In genomic region chr7:25275555-25276298, GRCm38 (mm10) we compare ENCODE assay signal across 8 mouse cellular contexts. TPM values are rescaled to one million over a fixed set of nuclear protein-coding genes. Genes with fewer than 3 reads are reported as not detected.
DNase-seq lines count a peak whose midpoint lies in the region; ATAC-seq and TF ChIP-seq lines count a peak whose summit lies in the region.

No protein-coding gene starts in this region.

- H3K9me3 ChIP-seq in lung, embryonic 14.5 days (ENCODE audit: low read depth, low read length) = no peaks in the 10 kb centered on the region
- no peaks in the 10 kb centered on the region for H3K9me3 ChIP-seq in intestine, postnatal 0 days (ENCODE audit: control insufficient read depth)
- no peaks in the 10 kb centered on the region for H3K9me3 ChIP-seq in neural tube, embryonic 15.5 days (replicated peaks)

- H3K27me3 ChIP-seq in lung, embryonic 14.5 days (ENCODE audit: insufficient read depth, low read length) = no peaks in the 10 kb centered on the region
- no peaks in the 10 kb centered on the region for H3K27me3 ChIP-seq in intestine, postnatal 0 days (replicated peaks; ENCODE audit: control insufficient read depth, insufficient read depth, low read length)
- H3K27me3 ChIP-seq in neural tube, embryonic 15.5 days (replicated peaks) = no peaks in the 10 kb centered on the region

- TF ChIP-seq POLR2A in embryonic fibroblast, embryonic 13.5 days (IDR thresholded peaks at IDR 0.05; ENCODE audit: low read depth, low read length) = no peak

- no peak for DNase-seq in lung, embryonic 14.5 days
- DNase-seq in lung, postnatal 36 days = no peak
- DNase-seq in adrenal gland, postnatal 4 days (ENCODE audit: low spot score in 2 of 2) = no peak
- DNase-seq in lung, postnatal 4 days = no peak
- no peak for DNase-seq in spleen, postnatal 36 days (ENCODE audit: low spot score in 2 of 2)

- no peak for ATAC-seq in lung, embryonic 14.5 days (ENCODE audit: insufficient read depth)
- no peak; the same call in 1 of the 2 replicates for ATAC-seq in intestine, postnatal 0 days
- ATAC-seq in neural tube, embryonic 15.5 days (ENCODE audit: low FRiP score) = no peak

- no peak overlapping the region for H3K9ac ChIP-seq in lung, embryonic 14.5 days
- no peak overlapping the region for H3K9ac ChIP-seq in intestine, postnatal 0 days (ENCODE audit: low read depth, low read length)
- H3K9ac ChIP-seq in neural tube, embryonic 15.5 days (replicated peaks) = peak overlapping the region; percentile 23; the same call in 1 of the 2 replicates

- WGBS in lung, embryonic 14.5 days = 56% methylated on average over 9 of the region's 9 CpGs
- 44% methylated on average over 9 of the region's 9 CpGs for WGBS in intestine, postnatal 0 days
- 69% methylated on average over 9 of the region's 9 CpGs for WGBS in neural tube, embryonic 15.5 days

- no peak for TF ChIP-seq CTCF in lung, embryonic 14.5 days (IDR thresholded peaks at IDR 0.05; ENCODE audit: low read depth)
- TF ChIP-seq CTCF in embryonic fibroblast, embryonic 13.5 days (IDR thresholded peaks at IDR 0.05; ENCODE audit: borderline replicate concordance, insufficient read depth, low read length) = no peak
- TF ChIP-seq CTCF in intestine, postnatal 0 days (IDR thresholded peaks at IDR 0.05; ENCODE audit: low read depth) = no peak

- H3K4me3 ChIP-seq in lung, embryonic 14.5 days (ENCODE audit: low read depth, low read length) = no peak overlapping the region
- H3K4me3 ChIP-seq in embryonic fibroblast, embryonic 13.5 days (ENCODE audit: insufficient read depth, low read length) = no peak overlapping the region
- H3K4me3 ChIP-seq in intestine, postnatal 0 days (ENCODE audit: low read depth, low read length) = no peak overlapping the region
- H3K4me3 ChIP-seq in neural tube, embryonic 15.5 days (replicated peaks) = no peak overlapping the region

- H3K36me3 ChIP-seq in lung, embryonic 14.5 days (ENCODE audit: insufficient read depth) = peaks cover 27% of the 10 kb centered on the region; the same call in 1 of the 2 replicates
- H3K36me3 ChIP-seq in intestine, postnatal 0 days (ENCODE audit: control insufficient read depth, insufficient read depth) = peaks cover 26% of the 10 kb centered on the region
- H3K36me3 ChIP-seq in neural tube, embryonic 15.5 days = peaks cover 29% of the 10 kb centered on the region

- H3K4me1 ChIP-seq in lung, embryonic 14.5 days (ENCODE audit: insufficient read depth) = peaks cover 12% of the 10 kb centered on the region
- H3K4me1 ChIP-seq in embryonic fibroblast, embryonic 13.5 days (ENCODE audit: control insufficient read depth, insufficient read depth, low read length) = peaks cover 14% of the 10 kb centered on the region
- H3K4me1 ChIP-seq in intestine, postnatal 0 days (replicated peaks; ENCODE audit: control insufficient read depth, insufficient read depth, low read length) = peaks cover 31% of the 10 kb centered on the region; the same call in 1 of the 2 replicates
- H3K4me1 ChIP-seq in neural tube, embryonic 15.5 days = peaks cover 69% of the 10 kb centered on the region

- H3K27ac ChIP-seq in lung, embryonic 14.5 days (ENCODE audit: low read depth) = 0 out of 2 replicates have a peak overlapping the region, but pooled peaks have one; percentile 18
- H3K27ac ChIP-seq in embryonic fibroblast, embryonic 13.5 days (ENCODE audit: insufficient read depth, low read length) = peak overlapping the region; percentile 28
- H3K27ac ChIP-seq in intestine, postnatal 0 days (ENCODE audit: low read depth, low read length) = peak overlapping the region; percentile 9; the same call in 1 of the 2 replicates
- no peak overlapping the region for H3K27ac ChIP-seq in neural tube, embryonic 15.5 days (replicated peaks)

- H3K4me2 ChIP-seq in lung, embryonic 14.5 days = 0 out of 2 replicates have a peak overlapping the region, but pooled peaks have one; percentile 16
- H3K4me2 ChIP-seq in intestine, postnatal 0 days (replicated peaks; ENCODE audit: low read depth) = peak overlapping the region; percentile 21
- H3K4me2 ChIP-seq in neural tube, embryonic 15.5 days = peak overlapping the region; percentile 6

RNA-seq across cellular contexts. Expression of gene Cic, which starts 8.2 kb away (rescaled TPM):
- 31.1 and 39.1 TPM in 2 replicates for polyA plus RNA-seq in lung, embryonic 14.5 days (2014; fragmentation: Nextera tagmentation; extraction: Ambion mirVana)
- 138 and 152 TPM in 2 replicates for polyA plus RNA-seq in embryonic fibroblast, embryonic 13.5 days (2011; ENCODE audit: insufficient read length, low read depth, missing spikeins)
- polyA plus RNA-seq in intestine, postnatal 0 days (2015; fragmentation: Nextera tagmentation; extraction: Ambion mirVana) = 17.2 and 21.7 TPM in 2 replicates
- polyA plus RNA-seq in neural tube, embryonic 15.5 days (2015; fragmentation: Nextera tagmentation; extraction: Ambion mirVana) = 33.3 and 37.2 TPM in 2 replicates
- total RNA-seq in adrenal gland, postnatal 4 days (2021) = 100 to 1,000 TPM; 162 to 174 TPM

RNA-seq across cellular contexts. Expression of gene Pafah1b3, which starts 22.1 kb away (rescaled TPM):
- 175 and 183 TPM in 2 replicates for polyA plus RNA-seq in lung, embryonic 14.5 days (2014; fragmentation: Nextera tagmentation; extraction: Ambion mirVana)
- polyA plus RNA-seq in embryonic fibroblast, embryonic 13.5 days (2011; ENCODE audit: insufficient read length, low read depth, missing spikeins) = 46.2 and 48.8 TPM in 2 replicates
- 87.6 and 91.9 TPM in 2 replicates for polyA plus RNA-seq in intestine, postnatal 0 days (2015; fragmentation: Nextera tagmentation; extraction: Ambion mirVana)
- polyA plus RNA-seq in neural tube, embryonic 15.5 days (2015; fragmentation: Nextera tagmentation; extraction: Ambion mirVana) = 458 and 569 TPM in 2 replicates
- total RNA-seq in adrenal gland, postnatal 4 days (2021) = 10 to 100 TPM; 62.9 to 70.0 TPM

RNA-seq across cellular contexts. Expression of gene Erf, which starts 25.2 kb away (rescaled TPM):
- 24.5 and 26.6 TPM in 2 replicates for polyA plus RNA-seq in lung, embryonic 14.5 days (2014; fragmentation: Nextera tagmentation; extraction: Ambion mirVana)
- 64.5 and 70.9 TPM in 2 replicates for polyA plus RNA-seq in embryonic fibroblast, embryonic 13.5 days (2011; ENCODE audit: insufficient read length, low read depth, missing spikeins)
- 7.8 and 8.4 TPM in 2 replicates for polyA plus RNA-seq in intestine, postnatal 0 days (2015; fragmentation: Nextera tagmentation; extraction: Ambion mirVana)
- 3.7 and 6.5 TPM in 2 replicates for polyA plus RNA-seq in neural tube, embryonic 15.5 days (2015; fragmentation: Nextera tagmentation; extraction: Ambion mirVana)
- total RNA-seq in adrenal gland, postnatal 4 days (2021) = 10 to 100 TPM; 47.5 to 50.4 TPM

RNA-seq across cellular contexts. Expression of gene Prr19, which starts 25.5 kb away (rescaled TPM):
- 0.26 and 0.29 TPM in 2 replicates for polyA plus RNA-seq in lung, embryonic 14.5 days (2014; fragmentation: Nextera tagmentation; extraction: Ambion mirVana)
- not detected in 2 replicates for polyA plus RNA-seq in embryonic fibroblast, embryonic 13.5 days (2011; ENCODE audit: insufficient read length, low read depth, missing spikeins)
- 0.12 TPM in 1 of 2 replicates, not detected in the other for polyA plus RNA-seq in intestine, postnatal 0 days (2015; fragmentation: Nextera tagmentation; extraction: Ambion mirVana)
- polyA plus RNA-seq in neural tube, embryonic 15.5 days (2015; fragmentation: Nextera tagmentation; extraction: Ambion mirVana) = 3.0 and 3.5 TPM in 2 replicates
- total RNA-seq in adrenal gland, postnatal 4 days (2021) = not detected

RNA-seq across cellular contexts. Expression of gene Tmem145, which starts 30.2 kb away (rescaled TPM):
- polyA plus RNA-seq in lung, embryonic 14.5 days (2014; fragmentation: Nextera tagmentation; extraction: Ambion mirVana) = 0.25 TPM in 1 of 2 replicates, not detected in the other
- polyA plus RNA-seq in embryonic fibroblast, embryonic 13.5 days (2011; ENCODE audit: insufficient read length, low read depth, missing spikeins) = not detected in 2 replicates
- polyA plus RNA-seq in intestine, postnatal 0 days (2015; fragmentation: Nextera tagmentation; extraction: Ambion mirVana) = 0.69 and 0.92 TPM in 2 replicates
- polyA plus RNA-seq in neural tube, embryonic 15.5 days (2015; fragmentation: Nextera tagmentation; extraction: Ambion mirVana) = 73.5 and 98.1 TPM in 2 replicates
- 1 to 10 TPM; 4.0 to 5.4 TPM for total RNA-seq in adrenal gland, postnatal 4 days (2021)
